Mouse (Mus musculus) mesoderm, embryonic 11.5 days (tissue): ENCODE measurements at regions not wholly inside any gene's neighbourhood (a gene's known extent, or its start where the extent isn't known, plus 50 kb on each side); places are given as distances from the start of the nearest gene placed in this dataset.

Source experiments
- DNase-seq: peaks from one replicate; pipeline ENCODE4 v3.0.0-alpha.2; 2012; ENCODE audit warnings: low read depth, low spot score

DNA sequence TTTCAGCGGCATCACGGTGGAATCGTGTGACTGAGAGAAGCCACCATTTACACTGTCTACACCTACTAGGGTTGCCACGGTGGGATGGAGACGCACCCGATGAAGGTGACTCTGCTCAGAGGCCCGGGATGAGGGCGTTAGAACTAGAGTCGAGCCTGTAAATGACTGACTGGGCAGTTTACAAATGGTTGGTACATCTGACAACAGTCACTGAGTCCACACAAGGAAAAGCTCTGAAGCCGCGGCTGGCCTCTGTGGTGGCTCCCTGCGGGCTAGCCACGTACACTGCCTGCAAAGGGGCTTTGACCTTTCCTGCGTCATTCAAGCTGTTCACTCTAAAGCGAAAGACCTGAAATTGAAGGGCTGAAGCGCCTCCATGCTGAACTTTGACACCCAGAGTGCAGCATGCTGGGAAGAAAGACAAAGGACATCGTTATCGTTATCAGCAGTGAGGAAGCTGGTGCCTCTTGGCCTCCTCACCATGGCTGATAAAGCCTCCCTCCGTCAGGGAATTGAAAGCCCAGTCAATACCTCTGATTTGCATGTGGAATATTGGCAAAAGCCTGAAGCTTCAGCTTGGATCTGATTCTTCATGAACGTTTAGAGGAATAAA is 462.1 kb upstream of the Arglu1 start:
- no peak for DNase-seq

DNA sequence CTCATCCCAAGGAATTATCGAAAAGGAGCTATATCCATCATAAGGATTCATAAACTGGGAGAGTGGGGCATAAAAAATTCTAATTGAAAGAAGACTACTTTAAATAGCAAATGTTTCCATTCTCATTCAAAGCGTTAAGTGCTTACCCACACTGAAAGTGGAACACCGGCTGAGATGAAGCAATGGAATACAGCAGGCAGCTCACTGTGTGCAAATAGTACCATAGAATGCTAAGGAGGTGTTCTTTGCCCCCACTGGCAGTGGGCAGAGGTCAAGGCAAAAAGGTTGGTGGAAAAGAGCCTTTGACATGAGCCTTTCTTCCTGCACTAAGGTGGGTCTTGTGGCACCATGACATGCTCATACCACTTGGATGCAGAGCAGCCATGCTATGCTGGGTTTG is 454.0 kb upstream of the Arglu1 start:
- no peak for DNase-seq

DNA sequence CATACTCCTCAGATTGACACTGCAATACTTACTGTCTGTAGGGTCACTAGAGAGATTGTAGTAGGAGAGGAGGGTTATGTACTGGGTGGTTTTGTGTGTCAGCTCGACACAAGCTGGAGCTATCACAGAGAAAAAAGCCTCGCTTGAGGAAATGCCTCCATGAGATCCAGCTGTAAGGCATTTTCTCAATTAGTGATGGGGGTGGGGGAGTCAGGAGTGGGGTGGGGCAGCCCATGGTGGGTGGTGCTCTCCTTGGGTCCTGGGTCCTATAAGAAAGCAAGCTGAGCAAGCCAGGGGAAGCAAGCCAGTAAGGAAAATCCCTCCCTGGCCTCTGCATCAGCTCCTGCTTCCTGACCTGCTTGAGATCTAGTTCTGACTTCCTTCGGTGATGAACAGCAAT is 449.5 kb upstream of the Arglu1 start:
- DNase-seq: no peak

DNA sequence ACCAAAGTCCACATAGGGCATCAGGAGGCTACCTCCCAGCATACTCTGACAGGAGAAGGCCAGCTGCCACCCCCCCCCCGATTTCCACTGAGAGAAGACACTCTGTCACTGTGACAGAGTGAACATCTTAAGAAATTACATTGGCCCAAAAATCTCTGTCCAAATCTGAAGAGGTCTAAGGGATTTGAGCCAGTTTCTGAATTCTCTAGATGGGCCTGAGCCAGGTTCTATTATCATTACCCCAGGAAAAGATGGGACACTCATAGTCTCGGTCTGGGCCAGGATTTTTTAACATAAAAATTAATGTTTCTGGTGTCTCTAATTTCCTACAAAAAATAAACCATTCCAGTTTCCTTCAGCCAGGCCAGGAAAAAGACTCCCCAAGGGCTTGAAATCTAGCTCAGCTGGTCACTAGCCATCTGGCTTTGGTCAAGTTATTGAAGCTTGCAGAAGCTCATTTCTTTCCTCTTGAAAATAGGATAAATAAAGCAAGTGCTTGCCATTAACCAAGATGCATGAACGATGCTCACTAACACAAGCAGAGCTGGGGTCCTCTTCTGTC is 448.8 kb upstream of the Arglu1 start:
- DNase-seq: no peak

DNA sequence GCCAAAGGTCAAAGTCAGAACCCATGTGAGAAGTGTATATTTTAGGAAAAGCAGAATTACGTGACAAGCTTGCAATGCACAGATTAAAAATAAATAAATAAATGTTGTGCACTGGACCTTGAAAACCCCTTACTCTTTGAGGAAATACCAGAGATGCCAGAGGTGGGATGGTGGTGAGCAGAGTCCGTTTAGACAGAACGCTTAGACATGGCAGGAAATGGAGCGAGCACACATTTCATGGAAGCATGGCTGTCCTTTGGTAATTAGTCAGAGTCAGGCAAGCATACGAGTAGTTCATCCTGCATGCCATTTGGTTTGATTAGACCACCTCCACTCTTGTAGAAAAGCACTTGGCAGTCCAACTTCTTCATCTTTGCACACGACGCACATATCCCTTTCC is 443.4 kb upstream of the Arglu1 start:
- DNase-seq: peak; percentile 32

DNA sequence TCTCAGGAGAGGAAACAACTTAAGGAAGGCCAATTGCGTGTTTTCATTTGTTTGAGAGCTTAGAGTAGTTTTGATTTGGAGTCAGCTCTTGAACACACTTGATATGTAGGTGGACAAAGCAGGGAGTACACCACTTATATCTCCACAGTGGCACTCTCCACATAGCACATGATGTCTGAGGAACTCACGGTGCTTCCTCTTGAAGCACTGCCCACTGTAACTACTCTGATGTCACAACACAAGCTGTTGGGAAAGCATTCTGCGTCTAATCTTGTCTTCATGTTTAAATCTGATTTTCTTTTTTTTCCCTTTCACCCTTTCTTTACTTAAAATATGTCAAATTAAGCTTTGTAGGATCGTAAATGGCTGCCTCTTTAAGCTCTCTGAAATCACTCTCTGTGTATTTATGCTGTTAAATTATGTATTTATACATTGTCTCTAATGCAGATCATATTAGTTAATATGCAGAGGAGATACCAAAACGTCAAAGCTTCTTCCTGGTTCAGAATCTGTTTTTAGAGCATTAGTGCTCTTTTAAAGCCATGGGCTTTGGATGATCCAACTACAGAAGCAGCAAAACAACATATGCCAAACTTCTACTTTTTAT is 442.4 kb upstream of the Arglu1 start:
- no peak for DNase-seq

DNA sequence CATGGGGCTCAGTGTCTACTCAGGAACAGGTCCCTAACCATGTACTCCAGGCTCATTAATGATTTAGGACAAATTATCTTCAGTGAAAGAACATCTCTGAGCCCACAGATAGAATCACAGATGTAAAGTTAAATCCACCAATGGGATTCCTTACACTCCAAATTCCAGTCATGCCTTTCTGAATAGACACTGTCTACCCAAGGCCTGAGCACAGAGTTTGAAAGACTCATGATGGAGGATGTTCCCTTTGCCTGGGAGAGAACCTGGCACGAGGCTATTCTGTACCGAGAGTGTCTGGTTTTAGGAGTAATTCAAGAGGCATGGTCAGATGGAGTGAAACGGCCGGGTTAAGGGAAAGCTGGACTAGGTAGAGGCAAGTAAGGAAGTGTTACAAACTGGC is 440.9 kb upstream of the Arglu1 start:
- DNase-seq: no peak

DNA sequence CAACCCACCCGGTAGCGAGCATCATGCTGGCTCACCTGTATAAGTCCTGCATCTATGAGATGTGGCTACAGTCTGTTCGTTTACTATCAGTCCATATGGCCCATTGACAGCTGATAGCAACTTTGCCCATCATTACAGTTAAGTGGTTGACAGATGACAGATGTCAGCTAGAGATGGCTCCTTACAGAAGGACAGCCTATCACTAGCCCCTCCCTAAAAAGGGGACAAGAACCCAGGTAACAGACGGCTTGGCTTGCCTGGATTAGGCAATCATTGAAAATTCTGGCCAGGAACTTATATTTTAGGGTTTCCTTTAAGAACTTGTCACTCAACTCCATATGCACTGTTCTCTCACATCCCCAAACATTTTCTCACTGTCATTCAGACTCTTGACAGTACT is 434.2 kb upstream of the Arglu1 start:
- no peak for DNase-seq

DNA sequence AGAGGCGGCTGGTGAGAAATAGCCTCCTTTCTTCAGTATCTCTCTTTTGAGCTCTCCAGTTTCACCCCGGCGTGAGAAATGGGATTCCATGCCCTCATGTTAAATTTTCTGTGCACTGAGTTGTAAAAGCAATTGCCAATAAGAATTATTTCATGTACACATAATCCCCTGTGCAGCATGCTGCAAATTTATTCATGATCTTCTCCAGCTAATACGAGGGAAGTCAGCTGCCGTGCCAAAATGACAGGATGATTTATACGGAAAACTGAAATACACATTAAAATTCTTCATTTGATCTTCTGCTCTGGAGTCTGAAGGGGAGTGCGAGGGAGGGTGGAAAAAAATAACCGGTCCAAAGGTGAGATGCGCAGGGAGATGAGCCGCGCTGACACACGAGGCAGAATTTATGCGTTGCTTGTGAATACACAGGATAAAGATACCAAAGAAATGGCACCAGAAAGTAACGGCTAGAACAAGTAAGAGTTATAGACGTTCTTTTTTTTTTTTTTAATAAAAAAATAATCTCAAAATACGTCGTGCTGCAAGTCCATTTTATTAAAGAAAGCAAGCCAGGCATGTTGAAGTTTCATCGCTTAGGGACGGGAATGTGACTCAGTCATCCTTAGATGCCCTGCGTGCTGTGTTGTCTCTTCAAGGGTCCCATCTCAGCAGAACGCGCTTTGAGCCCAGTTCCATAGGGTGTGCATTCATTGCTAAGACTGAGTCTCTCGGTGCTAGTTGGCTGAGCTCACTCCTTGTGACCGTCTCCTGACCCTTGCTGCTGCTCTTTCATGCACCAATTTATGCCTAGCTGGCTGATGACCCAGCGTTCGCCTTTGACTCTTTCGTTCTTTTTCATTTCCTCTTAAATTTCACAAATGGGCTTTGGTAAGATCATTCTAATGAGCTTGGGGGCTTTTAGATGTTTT is 427.8 kb upstream of the Arglu1 start:
- no peak for DNase-seq

DNA sequence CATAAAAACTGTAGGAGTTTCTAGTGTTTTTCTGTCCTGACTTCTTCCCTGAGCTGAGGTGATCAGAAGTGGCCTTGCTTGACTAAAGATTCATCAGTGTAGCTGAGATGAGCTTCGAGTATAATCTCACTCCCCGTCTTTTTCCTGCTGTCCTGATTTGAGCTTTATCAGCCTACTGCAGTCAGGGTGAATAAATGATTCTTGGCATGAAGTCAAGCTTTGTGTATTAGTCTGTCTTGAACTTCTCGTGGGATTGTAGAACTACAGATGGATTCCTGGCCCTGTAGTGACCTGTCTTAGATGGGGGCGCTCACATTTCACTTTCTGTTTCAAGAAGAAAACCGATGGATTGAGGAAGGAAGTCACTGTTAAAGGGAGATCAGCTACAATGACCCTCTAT is 405.7 kb upstream of the Arglu1 start:
- no peak for DNase-seq

DNA sequence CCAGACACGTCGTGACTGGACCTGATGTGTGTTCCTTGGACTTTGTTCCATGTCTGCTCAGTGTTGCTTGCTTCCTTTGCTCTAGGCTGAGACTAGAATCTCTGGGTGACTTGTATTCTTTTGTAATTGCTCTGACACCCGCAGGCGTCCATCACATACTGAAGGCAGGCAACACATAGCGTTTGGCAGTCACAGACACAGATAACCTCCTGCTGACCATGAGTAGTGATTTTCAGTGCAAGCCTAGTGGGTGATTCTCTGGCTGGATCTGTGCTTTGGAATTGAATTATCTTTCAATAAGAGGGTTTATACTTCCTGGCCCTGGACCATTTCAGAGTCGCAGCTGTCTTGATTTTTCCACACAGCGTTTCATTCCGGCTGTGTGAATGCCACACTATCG is 403.7 kb upstream of the Arglu1 start:
- DNase-seq: no peak

DNA sequence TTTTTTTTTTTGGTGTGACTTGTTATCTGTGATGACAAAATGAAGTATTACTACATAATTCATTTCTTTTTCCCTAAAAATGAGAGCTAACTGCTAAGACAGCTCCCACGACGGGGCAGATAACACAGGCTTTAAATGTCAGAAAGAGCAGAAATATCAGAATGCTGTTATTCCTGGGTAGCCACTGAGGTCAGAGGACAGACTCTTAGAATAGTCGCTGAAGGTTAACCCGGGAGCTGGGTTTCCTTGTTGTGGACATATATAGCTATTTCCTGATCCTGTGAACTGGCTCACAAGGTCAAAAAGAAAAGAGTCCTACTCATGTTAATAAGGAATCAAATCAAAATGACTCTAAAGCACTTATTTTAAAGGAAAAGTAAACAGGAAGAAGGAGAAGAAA is 403.0 kb upstream of the Arglu1 start:
- DNase-seq: no peak

DNA sequence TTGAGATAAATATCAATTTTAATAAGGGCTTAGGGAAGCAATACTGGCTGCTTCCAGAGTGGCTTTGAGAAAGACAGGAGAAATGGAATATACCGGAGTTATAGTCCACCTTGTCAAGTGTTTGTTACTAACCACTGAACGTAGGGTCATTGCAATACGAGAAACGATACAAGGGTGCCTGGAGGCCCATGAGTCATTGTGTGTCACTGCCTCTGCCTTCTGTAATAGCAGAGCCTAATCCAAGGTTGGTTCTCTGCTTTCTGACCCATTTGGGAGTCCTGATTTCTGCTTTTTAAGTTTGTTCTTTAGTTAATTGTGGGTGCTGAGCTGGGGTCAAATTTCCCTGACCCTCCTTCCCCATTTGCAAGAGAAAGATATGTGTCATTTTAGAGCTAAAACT is 382.4 kb upstream of the Arglu1 start:
- DNase-seq: no peak

DNA sequence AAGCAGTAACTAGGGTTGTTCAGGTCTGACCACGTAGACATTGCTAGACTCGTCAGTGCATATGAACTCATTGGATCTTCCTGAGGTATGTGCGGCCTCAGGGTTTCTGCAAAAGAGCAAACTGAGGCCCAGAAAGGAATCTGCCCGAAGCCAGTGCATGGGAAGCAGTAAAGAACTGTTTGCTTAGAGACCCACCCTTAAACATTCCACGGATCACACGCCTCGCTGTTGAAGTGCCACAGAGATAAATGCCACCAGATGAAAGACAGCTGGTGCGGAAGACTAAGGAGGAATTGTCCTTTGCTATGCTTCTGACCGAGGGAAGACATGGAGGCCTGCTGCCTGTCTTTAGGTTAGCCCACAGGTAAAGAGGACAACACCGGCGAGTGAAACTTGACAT is 382.0 kb upstream of the Arglu1 start:
- DNase-seq: no peak

DNA sequence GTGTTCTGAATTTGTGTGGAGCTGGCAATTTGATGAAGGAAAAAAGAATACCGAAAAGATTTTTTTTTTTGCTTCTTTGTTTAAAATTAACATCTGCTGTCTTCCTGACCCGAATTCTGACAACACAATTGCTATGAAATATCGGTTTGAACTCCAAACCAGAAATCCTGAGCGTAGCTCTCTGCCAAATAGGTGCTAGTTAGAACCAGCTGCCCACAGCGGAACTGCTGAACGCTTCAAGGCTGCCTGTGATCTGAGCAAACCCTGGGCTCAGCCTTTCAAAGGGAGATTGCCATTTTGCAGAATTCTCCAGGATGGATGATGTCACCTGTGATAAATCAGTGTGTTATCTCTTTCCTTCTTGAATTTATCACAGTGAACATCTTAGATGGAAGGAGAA is 380.6 kb upstream of the Arglu1 start:
- DNase-seq: no peak

DNA sequence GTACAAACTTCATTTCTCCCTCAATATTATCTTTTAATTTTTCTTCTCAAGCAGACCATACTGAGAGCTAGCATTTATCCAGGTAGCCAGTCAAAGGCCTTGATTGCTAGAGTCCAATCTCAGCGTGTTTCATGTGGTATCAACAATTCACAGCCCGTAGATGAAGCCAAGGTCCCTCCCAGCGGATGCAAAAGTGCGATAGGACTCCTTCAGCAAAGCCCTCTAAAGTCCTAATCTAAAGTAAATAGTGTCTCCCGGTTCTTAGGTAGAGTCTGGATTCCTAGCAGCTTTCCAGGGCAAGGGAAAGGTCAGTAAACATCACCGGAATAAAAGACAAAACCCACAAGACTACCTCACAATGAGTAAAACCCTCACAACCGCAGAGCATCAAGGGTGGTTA is 379.5 kb upstream of the Arglu1 start:
- no peak for DNase-seq

DNA sequence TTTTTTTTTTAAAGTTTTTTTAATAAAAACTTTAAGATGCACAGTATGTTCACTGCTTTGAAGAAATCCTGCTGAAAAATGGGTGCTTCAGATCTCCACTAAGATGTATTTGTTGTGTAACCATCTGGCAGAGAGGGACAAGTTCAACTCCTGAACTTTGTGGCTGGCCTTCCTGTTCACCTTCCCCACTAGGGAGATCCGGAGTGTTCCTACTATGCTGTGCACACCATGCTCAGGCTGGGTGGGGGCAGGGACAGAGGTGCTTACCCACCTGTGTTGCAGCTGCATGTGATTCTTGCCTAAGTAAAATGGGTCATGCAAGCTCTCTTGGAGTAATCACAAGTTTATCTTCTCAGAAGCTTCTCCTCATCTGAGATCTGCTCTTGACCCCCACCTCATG is 377.4 kb upstream of the Arglu1 start:
- DNase-seq: no peak

DNA sequence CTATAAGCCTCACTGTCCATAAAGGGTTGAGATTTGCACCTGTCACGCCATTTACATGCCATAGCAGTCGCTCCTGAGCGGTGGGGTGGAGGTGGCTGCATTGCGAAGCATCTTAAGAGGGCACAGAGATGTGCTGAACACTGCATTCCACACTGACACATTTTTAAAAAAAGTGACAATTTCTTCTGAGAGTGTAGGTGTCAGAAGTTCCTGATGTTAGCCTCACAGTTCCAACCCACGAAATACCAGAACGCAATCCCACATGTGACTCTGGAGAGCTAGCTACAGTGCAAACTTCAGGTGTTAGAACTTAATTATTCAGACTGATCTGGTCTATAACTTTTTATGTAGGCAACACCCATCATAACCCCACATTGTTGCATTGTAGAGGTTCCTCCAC is 369.8 kb upstream of the Arglu1 start:
- no peak for DNase-seq

DNA sequence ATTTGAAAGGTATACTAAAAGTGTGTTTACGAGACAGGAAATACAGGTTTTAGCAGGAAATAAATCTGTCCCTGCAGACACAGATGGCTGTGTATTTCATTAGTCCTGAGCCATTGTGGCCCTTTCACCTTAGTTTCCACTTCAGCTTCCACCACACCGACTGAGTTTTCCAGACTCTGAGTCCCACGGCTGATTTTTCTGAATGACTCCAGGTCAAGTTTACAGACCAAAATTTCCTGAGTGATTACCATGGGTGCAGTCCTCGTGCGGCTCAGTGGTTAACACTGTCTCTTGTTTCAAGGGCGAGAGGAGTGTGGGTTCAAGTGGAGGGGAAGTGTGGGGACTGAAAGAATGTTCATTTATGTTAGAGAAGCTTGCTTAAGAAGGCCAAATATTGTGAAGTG is 365.1 kb upstream of the Arglu1 start:
- DNase-seq: no peak

DNA sequence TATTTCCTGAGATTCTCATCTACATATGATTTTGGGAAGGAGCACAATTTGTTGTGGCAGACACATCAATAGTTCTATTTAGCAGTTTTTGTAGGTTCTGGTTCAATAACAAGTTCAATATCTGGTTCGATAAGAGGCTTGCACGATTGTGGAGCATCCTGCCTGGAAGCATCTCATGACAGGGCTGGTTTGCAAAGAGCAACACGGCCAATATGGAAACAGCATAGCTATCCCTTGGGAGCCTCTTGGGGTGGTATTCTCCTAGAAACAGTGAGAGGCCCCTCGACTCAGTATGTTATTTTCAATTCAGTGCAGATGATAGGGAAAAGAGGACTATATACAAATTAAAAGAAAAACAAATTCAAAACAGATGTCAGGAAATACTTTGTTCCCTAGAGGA is 364.5 kb upstream of the Arglu1 start:
- DNase-seq: no peak

DNA sequence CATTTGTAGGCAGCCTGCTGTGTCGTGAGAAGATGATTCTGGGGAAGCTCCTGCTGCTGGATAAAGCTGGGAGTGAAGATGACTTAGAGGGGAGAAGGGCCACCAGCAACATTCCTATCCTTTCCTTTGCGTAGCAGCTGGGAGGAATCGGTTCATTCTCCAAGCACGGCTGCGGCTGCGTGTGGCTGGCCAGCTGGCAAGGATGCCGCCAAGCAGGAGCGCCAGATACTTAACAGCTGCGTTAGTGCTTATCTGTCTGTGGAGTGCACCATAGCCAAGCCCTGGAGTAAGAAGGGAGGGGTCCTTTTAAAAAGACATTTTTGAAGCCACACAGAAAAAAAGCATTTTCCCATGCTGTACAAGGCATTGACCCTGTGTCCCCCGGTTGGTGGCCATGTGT is 361.4 kb upstream of the Arglu1 start:
- DNase-seq: no peak

DNA sequence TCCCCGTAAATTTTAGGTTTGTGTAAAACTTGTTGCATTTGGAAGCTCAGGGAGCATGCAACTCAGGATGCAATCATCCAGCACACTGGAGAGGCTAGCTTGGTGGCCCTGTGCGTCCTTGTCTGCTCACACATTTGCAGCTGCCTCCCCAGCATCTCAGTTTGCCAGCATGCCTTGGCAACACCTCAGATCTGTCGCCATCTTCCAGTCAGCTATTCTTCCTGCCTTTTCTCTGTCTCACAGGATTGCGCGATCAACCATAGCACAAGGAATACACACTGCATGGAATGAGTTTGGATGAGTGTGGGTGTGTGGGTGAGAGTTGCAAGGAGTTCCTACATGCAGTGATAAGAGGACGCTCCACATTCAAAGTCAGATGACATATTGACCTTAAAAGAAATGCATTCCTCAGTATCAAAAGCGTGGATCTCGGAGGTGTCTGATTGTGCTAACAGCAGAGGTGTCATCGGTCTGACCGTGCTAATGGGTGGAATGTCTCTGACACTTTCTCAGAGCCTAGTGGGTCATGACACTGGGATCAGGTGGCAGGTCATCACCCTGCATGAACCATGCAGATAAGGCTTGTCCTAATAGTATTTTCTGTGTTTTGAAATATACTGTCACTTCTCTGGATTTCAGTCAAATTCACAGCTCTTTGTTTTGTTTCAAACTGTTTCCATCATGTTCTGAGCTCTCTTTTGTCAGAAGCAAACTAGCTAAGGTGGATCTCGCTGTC is 360.6 kb upstream of the Arglu1 start:
- no peak for DNase-seq
